ENCODE assay signal across 8 mouse cellular contexts in the genomic region with DNA sequence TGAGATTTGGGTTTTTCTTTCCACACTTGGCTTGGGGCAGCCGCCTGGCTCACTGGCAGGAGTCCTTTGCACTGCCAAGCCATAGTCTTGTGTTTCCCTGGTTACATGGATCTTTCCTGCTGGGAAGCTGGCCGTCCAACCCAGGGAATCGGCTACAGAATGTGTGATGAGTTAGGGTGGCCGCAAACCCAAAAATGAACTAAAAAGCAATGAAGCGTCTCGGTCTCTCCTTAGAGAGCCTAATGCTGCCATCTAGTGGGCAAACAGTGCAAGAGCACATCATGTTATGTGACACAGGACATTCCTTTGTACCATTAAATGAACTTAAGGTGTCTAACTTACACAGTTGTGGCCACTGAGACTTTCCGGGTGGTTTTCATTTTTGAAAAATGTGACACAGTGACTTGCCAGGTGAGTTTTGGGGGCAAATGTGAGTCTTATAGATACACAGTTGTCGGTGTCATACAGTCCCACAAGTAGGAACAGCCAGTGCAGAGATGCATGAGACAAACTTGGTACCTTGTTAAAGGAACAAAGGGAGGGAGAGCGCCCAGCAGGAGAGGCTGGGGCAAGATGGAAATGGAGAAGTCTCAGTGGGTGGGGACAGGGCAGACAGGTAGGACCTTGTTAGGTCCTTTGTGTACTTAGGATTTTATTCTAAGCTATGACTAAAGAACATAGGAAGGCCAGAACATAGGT.
DNase-seq lines count a peak whose midpoint lies in the region; ATAC-seq lines count a peak whose summit lies in the region.

No protein-coding gene starts in this region.

- H3K27ac ChIP-seq in midbrain, embryonic 15.5 days, result no peak overlapping the region

- intact Hi-C loops in left cerebral cortex, postnatal 25 days (cut with DNase I), result loop anchor here (1.0 to 5.0 kb wide), 3 partner anchors 148 to 558 kb away; no protein-coding TSS in a partner anchor

- no peaks in the 10 kb centered on the region for H3K9me3 ChIP-seq in midbrain, embryonic 15.5 days

- 0 out of 2 replicates have a peak, but pooled peaks cover 2% of the 10 kb centered on the region for H3K4me1 ChIP-seq in midbrain, embryonic 15.5 days

- peak; percentile 17 to 48 for DNase-seq in urinary bladder, adult 18-20 months (ENCODE audit: low spot score in 2 of 2)
- DNase-seq in urinary bladder, postnatal 10 days (ENCODE audit: low spot score), result no peak
- DNase-seq in embryo, embryonic 10 days (ENCODE audit: low spot score), result peak; percentile 92
- DNase-seq in gastrocnemius, postnatal 10 days, result peak; percentile 64
- peak; percentile 42 for DNase-seq in kidney, adult 11 months
- DNase-seq in left cerebral cortex, postnatal 25 days (ENCODE audit: low spot score in 2 of 2), result peak; percentile 80 to 88
- peak; percentile 38 for DNase-seq in spleen, adult 12 weeks (ENCODE audit: low spot score)

- no peaks in the 10 kb centered on the region for H3K36me3 ChIP-seq in midbrain, embryonic 15.5 days (replicated peaks)

- H3K27me3 ChIP-seq in midbrain, embryonic 15.5 days (replicated peaks), result no peaks in the 10 kb centered on the region

- no peak overlapping the region for H3K9ac ChIP-seq in midbrain, embryonic 15.5 days

- 24% methylated on average over 9 of the region's 9 CpGs for WGBS in midbrain, embryonic 15.5 days

- H3K4me2 ChIP-seq in midbrain, embryonic 15.5 days, result peak overlapping the region; percentile 42

- H3K4me3 ChIP-seq in midbrain, embryonic 15.5 days, result no peak overlapping the region

- ATAC-seq in midbrain, embryonic 15.5 days (replicated peaks), result peak; percentile 72
